Mouse (Mus musculus): ENCODE measurements at regions not wholly inside any gene's neighbourhood (a gene's known extent, or its start where the extent isn't known, plus 50 kb on each side); places are given as distances from the start of the nearest gene placed in this dataset.

DNA sequence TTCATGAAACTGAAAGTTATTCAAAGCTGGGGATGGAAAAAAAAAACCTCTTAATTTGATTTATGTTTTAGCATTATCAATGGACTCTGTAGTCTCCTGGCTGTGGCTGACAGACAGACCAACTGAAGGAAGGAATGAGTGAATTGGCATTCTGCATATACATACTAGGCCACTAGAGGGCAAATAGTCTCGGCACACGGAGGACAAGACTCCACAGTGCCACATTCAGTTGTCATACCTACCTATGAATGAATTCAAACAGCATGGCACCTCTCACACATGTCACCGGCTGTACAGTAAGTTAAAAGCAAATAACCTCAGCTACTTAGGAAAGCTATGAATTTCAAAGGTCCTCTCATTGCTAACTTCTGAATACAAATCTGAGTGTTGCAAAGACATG is 200.5 kb downstream of the Rab11fip2 start:
- DNase-seq (ENCODE audit: low read depth), result peak; percentile 13

DNA sequence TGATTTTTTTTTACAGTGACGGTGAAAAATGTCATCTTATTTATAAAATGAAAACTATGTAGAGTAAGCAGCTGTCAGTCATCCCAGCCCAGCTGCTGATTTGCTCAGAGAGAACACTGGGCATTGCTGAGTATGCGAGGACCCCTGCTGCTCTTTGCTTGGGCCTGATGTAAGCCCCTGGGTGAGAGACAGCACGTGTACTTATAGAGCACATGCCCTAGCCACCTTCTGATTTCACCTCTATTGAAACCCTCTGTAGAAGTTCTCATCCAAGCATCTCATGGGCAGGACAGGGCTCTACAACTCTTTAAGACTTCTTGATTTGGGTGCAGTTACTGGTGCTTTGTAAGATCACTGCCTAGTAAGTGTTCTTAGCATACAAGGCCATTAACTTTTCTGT is 182.2 kb downstream of the Rab11fip2 start:
- no peak for DNase-seq (ENCODE audit: low read depth)

DNA sequence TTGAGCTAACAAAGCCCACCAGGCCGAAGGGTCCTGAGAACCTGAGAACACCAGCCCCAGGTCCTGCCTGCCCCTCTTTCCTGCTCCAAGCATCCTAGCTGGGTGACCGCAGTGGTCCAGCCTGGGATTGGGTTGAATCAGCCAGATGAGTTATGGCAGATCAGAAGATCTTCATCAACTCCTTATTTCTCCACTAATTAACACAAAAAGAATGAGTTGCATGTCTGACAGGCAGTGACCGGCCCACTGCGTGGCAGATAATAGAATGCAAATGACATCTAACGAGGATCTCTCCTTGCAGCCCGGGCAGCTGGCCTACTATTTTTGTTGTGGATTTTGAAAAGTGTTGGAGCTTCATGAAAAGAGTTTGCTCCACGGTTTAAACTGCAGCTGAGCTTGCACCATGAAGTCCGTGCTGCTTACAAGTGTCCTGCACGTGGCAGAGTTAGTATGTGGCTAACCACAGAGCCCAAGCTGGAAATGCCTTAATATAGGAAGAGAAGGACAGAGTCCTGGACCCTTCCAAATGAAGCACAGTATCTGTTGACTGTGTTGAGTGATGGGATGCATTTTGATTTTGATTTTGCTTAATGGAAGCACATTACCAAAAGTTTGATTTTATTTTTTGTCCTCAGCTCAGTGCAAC is 158.9 kb downstream of the Rab11fip2 start:
- no peak for DNase-seq (ENCODE audit: low read depth)

DNA sequence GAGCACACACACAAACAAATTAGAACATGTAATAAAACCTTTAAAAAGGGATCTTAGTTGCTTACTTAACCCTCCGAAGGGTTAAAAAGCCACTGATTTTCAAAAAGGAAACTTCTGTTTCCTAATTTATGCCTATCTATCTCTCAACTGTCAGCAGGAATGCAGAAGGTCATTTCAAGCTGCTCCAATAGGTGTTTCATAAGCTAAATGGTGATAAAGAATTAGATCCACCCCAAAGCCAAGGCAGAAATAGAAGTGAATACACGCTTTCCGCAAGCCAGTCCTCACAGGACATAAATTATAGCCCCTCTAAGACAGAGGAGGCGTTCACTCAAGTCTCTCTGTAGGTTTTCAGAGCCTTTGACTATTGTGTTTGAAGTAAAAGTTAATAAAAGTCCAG is 112.2 kb downstream of the Rab11fip2 start:
- DNase-seq (ENCODE audit: low read depth), result no peak

DNA sequence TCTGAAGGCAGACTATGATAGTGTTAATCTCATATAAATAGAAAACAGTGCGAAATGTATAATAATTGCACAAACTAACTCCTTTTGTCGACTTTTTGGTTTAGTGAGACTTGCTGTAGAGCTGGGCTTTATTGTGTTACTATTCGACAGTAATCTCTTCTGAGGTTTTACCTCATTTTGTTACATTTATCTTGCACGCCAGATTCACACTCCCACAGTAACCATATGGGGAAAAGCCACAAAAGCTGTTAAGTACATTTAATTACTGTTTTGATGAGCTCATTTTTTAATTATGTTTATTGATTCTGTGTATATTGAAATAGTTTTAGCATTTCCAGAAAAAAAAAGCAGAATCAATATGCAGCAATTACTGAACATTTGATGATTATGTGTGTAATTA is 106.3 kb downstream of the Rab11fip2 start:
- no peak for DNase-seq (ENCODE audit: low read depth)

DNA sequence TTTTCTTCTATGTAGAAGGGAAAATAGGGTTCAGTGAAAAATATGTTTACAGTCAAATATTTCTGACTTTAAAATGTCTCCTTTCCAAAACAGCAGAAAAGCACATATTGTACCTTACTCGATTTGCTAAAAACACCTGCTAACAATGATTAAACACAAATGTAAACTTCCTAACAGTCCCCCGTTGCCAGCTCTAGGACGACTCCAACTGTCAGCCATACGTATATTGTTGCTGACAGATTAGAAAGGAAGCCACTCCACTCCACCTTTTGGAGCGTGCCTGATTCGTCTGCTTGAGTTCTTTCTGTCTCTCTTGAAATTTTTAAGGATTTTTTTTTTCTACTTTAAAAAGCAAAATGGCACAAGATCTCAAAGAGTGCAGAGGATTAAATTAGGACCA is 105.8 kb downstream of the Rab11fip2 start:
- no peak for DNase-seq (ENCODE audit: low read depth)

DNA sequence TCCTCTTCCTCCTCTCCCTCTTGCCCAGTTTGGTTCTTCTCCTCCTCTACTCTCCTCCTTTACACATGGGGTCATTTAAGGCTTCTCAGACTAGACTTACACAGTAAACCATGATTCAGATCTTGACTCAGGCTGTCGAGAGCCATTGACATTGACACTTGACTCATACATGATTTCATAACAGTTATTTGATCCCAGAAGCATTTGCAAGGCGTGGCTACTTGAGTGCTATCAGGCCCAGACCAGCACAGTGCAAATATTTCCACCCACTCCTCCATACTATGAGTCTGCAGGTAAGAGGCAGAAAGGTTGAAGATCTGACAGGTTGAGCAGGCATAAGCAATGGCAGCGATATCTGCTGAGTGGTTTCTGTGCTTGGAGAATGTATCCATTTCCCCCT is 99.2 kb downstream of the Rab11fip2 start:
- DNase-seq (ENCODE audit: low read depth), result no peak

DNA sequence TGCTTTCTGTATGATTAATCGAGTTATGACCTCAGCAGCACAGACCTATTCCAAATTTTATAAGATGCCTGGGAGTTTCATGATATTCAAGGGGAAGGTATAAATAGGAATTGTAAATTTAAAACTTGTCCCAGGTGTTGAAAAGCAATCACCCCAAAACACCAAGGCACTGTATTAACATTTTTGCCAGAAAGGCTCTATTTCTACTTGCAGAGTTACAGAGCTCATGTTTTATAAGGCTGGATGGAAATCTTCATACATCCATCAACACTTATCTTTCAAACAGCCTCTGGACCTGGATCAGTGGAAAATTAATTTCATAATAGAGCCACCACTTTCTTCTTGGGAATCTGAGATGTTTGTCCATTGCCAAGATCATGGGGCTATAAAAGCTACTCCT is 96.6 kb downstream of the Rab11fip2 start:
- DNase-seq (ENCODE audit: low read depth), result no peak

DNA sequence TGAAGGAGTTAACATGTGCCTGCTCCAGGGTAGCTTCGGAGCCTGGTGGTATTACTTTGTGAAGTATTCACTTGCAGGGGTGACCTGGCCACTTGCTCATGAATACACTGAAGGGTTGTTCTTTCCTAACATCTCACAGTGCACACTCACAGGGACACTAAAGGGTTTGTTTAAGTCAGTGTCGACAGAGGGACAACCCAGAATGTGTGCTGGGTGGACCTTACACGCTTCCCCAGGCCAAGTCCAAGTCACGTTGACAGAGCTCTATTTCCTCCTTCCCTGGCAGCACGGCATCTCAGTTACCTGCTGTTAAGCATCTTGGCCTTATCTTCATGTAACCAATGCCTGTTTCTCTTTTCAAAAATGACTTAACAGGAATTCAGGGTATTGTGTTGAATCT is 92.8 kb downstream of the Rab11fip2 start:
- no peak for DNase-seq (ENCODE audit: low read depth)

DNA sequence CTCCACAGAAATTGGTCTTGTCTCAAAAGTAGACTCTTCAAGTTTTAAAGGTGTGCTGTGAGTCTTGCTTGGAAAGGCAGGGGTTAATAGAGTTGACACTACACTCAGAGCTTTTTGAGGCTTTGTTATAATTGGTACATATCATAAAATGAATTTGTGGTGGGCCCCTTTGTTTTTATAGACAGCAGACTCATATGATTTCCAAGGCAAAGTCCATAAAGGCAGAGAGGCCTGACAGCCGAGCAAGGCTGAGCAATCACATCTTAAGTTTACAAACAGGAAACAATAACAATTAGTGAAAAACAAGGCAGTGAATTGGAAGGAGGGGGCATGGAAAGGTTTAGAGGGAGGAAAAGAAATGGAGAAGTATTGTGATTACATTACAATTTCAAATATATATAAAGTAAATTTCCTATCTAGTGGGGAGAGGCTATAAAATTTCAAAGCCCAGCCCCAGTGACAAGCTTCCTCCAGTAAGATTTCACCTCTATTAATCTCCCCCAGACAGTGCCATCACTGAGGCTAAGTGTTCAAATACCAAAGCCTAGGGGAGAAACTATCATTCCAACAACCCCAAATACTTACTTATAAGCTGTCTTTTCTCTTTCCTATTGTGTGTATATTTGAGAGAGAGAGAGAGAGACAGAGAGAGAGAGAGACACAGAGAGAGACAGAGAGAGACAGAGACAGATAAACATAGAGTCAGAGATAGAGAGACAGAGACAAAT is 91.3 kb downstream of the Rab11fip2 start:
- DNase-seq (ENCODE audit: low read depth), result no peak
